Mouse (Mus musculus) mouse embryonic stem cell (cell line): ENCODE data around the gene Shtn1.

ENCODE experiments used
- in situ Hi-C, 2 experiments: fragments of 300-500 bp; cut with MboI; formaldehyde crosslinking; loops; 1 replicate in 1 of 2; 3 replicates in 1 of 2; pipeline ENCODE4 v1.14.3; 2019 to 2020; ENCODE audit warnings: low sequenced_read_pairs in 2 of 2, low pct_unique_long_range_greater_than_20kb in 1 of 2, mixed read lengths in 1 of 2; ENCODE audit not compliant: unreplicated experiment in 1 of 2

Gene Shtn1

DNA sequence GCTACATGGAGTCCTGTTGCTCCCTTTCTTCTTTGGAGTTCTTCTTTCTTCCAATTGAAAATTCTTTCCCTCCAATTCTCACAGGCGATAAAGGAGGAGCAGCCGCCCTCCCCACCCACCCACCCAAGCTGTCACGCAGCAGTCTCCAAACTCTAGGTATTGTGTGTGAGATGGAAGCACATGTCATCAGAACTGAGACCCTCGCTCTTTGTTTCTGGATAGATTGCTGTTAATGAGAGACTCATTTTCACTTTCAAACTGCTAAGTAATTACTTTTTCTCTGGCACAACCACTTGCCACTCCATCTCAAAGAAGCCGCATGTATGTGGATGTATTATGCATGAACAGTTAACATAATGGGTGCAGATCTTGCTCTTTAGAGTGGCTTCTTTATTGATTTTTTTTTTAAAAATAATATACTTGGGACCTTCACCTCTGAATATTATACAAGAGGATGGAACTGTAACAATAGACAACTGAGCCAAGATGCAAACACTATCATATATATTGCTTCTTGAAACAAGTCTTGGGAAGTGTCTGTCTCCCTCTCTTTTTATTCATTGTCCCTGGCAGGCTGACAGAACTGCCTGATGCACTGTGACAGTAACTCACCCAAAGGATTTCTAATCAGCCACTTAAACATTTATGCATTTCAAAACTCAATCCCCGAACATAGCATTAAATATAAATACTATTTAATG, 21.8 kb downstream of the Shtn1 start:
- in situ Hi-C loops: no loop called here

DNA sequence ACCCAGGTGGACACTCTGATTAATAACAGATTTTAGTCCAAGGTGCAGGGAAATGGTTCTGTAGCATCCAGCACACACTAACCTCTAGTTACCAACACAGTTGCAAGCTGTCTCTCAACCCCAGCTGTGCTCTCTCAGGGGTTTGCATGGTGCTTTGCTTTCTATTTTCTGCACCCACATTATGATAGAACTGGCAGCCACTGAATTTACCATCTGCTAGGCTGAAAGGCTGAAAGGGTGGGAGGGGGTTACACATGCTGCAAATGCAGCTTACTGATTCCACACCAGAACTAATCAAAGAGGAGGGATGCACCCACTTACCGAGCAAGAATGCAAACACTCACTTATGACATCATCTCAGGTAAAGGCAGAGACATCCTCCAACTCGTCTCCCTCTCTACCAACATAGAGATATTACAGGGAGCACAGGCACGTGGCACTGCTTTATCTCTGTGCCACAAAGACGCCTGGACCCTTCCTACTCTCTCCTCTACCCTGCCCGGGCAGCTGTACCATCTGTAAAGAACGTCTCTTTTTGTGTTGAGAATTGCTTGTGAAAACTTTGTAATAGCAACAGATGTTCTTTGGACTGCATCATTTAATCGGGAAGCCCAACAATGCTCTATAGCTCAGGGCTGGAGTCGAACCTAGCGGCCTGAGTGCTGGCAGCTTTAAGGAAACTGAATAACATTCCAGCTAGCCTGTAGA, 23.0 kb downstream of the Shtn1 start:
- in situ Hi-C loops: no loop called here

DNA sequence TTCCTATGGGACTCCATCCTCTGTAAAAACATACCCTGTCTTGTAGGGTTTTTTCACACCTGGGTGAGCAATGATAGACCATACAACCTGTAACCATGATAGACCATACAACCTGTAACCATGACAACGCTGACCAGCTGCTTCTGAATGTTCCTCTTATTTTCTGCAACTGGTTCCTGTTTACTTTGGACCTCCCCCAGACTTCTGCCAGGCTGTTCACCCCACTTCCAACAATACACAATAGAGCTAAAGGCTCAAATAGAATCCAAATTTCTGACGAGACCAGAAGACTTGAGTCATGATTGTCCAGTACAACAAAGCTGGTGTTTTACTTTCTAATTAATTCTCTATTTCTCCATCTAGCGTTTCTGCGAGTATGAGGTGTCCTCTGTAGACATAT, 23.8 kb downstream of the Shtn1 start:
- in situ Hi-C loops: no loop called here

- in situ Hi-C loops: no loop called here
Observed at GRCm38 (mm10) chr19:59051622-59052021, 24.3 kb downstream of the Shtn1 start.

GRCm38 (mm10) chr19:59048852-59049251, 27.0 kb downstream of the Shtn1 start:
- in situ Hi-C loops: no loop called here

- in situ Hi-C loops: no loop called here
Observed at GRCm38 (mm10) chr19:59047511-59047910, 28.4 kb downstream of the Shtn1 start.

DNA sequence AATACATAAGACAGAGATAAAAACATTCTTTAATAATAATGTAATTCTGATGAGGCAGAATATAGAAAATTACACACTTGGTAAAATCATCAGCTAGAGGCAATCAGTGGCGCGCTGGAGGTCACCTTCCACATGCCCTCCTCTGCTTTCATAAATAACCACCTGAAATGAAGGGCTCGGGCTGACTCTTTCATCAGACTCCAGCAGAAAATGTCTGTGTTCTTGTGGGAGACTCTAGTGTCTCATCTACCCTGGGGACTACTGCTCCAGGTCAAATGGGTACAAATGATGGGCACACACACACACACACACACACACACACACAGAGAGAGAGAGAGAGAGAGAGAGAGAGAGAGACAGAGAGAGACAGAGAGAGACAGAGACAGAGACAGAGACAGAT, 34.8 kb downstream of the Shtn1 start:
- in situ Hi-C loops: no loop called here

DNA sequence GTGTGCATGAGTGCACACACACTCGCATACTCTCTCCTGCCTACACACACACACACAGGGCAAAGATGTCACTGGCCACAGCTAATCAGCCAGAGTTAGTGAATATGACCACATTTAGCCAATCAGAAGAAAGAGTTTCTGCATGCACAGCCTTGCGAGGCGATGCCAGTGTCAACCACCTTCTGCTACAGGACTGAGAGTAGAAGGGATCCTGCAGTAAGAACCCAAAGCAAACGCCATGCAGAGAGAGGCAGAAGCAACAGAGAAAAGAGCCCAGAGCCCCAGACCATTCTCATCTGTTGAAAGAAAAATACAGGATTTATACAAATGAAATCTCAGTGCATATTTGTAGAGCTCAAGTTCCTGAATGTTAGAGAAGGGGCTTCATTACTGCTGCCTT, 37.1 kb downstream of the Shtn1 start:
- in situ Hi-C loops: no loop called here

GRCm38 (mm10) chr19:59036811-59037210, 39.1 kb downstream of the Shtn1 start:
- in situ Hi-C loops: no loop called here

DNA sequence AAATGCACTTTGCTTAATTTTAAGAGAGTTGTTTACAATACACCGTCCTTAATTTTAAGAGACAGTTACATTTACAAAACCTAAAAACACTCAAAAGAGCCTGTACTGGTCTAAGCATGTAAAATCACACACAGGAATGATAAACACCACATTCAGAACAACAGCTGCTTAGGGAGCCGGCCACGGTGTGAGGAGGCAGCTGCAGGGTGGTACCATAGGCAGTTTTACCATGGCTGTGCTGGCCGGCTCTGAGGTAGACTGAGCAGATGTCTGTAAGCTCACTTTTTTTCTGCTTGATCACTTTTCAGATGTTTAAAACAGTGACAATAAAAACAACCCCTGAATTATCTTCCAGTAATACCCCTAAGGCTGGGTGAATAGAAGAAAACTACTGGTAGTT, 42.7 kb downstream of the Shtn1 start:
- in situ Hi-C loops: no loop called here

DNA sequence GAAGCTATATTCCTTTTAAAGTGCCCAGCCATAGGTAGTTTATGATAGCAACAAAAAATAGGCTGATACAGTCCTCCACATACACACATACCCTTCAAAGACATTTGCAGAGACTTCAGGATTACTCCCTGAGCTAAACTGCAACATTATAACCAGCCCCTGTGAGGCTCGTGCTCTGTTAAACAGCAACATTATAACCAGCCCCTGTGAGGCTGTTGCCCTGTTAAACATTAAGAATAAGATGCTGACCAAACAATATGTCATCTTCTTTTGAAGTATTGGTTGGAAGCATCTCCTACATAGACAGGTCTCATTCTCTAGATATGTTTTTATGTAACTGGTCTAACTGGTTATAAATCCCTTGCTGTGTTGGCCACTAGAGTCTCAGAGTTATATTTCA, 45.7 kb downstream of the Shtn1 start:
- in situ Hi-C loops: no loop called here

GRCm38 (mm10) chr19:59029011-59029410, 46.9 kb downstream of the Shtn1 start:
- in situ Hi-C loops: no loop called here

- in situ Hi-C loops: no loop called here
Observed at GRCm38 (mm10) chr19:59028130-59028529, 47.8 kb downstream of the Shtn1 start.

GRCm38 (mm10) chr19:59023876-59024275, 52.0 kb downstream of the Shtn1 start:
- in situ Hi-C loops: no loop called here

- in situ Hi-C loops: no loop called here
Observed at GRCm38 (mm10) chr19:59021644-59022043, 54.3 kb downstream of the Shtn1 start.

DNA sequence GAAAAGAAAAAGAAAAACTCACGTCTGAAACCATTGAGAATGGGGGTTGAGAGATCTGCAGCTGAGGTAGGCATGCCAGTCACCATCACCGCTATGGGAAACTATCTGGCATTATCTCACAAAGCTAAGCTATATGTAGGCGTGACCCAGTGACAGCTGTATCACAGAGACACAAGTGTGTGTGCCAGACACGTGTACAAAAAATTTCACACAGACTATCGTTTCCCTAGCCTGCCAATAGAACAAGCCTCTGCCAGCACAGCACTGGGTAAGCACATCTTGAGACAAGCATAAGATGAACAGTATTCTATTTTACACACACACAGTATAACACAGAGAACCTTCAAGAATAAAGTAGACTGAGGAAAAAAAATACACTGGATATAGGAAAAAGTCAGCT, 65.1 kb downstream of the Shtn1 start:
- in situ Hi-C loops: no loop called here

DNA sequence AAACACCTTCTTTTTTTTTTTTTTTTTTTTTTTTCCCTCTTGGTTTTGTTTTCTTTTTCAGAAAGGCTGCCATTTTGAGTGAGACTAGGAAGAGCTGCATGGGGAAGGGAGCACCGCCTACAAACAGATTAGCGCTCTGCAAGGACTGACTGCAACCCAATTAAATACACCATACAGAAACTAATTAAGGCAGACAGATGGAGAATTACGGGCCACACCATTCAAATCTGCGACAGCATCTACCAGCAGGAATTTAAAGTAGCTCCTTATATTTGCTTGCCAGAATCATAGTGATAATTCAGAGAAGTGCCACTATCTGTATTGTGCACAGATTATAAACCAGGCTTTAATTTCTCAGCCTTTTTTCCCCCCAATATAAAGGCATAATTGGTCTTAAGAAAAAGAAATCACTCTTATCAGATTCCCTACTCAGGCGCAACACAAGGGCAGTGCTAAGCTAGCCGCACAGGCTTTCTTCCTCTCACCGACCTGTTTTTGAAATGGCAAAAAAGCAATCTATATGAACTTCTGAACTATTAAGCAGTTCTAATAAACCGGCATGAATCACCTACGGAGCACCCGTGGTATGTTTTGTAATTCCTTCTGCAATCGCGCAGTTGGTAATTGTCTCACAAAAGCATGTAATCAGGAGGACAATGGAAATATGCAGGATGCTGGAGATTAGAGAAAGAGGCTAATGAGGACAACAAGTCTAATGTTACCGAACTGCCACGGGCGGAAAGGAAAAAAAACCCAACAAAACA, 69.1 kb downstream of the Shtn1 start:
- in situ Hi-C loops: no loop called here

DNA sequence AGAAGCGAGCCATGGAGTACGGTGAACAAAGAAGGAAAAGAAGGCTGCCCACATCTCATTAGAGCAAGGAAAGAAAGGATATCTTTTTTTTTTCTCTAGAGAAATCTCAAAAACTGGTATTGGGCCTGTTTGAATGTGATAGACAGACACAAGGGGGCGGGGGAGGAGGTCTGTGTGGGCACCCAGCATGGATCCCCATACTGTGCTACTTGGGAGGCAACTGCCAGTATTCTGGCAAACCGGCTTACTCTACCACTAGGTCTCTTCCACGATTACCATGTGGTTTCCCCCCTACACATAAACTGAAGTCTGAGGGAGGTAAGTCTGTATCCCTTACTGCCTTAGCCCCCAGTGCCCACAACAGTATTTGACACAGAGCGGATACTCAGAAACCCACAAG, 73.1 kb downstream of the Shtn1 start:
- in situ Hi-C loops: no loop called here

DNA sequence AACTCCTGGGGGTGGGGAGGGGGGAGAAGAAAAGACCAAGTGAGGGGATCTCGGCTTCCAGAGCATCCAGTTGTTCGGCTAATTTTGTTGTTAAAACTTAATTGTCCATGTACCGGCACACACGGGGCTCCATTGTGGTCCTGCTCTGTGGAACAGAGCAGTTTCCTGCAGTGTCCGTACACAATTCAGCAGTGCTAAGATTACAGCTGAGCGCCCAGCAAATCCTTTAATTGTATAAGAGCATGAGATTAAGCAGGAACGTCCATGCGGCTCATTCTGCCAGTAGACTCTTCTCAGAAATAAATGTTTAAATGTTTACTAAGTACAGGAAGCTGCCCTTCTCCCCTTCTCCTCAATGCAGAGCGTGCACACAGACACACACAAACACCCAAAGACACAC, 94.3 kb downstream of the Shtn1 start:
- in situ Hi-C loops: no loop called here

DNA sequence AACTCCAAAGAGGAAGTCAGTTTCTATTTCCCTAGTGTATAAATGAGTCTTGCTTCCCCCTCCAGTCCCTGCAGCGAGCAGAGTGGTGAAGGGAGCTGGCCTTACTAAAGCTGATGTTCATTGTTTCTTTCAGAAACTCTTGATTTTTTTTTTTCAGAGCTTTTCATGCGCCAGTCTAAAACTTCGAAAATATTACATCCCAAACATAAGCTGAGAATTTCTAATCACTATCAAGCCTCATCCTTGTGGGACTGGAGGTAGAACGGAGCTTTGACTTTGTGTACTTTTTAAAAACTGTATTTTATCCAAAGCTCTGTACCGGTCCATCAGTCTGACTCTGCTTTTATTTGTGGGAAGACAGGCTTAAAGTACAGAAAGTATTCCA, 95.9 kb downstream of the Shtn1 start:
- in situ Hi-C loops: no loop called here
